Mouse (Mus musculus) kidney, adult 8-10 months (tissue): ENCODE results near the gene Gm19935.

Experiments used
- DNase-seq, 2 experiments: peaks; one replicate each; pipeline ENCODE4 v3.0.0; 2022

The Gm19935 gene

DNA sequence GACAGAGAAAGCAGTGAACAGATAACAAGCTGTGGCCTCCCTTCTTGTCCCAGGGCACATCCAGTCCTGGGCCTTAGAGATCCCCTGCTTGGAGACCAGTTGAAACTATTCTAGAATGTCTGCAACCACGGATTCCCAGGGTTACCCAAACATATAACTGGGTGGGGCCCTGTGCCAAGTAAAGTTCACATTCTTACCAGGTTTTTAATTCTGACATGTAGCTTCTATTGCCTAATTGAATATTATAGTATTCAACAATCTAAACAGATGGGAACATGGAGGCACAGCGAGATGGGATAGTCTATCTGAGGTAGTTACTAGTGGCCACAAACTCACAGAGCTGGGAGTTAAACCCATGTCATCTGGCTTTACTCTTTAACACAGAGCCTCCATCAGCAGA lies at the start of gene Gm19935:
Gene Gm19935, minus strand, starts transcription at position 101 of the 400 bp plus-strand sequence.
- no peak for DNase-seq

DNA sequence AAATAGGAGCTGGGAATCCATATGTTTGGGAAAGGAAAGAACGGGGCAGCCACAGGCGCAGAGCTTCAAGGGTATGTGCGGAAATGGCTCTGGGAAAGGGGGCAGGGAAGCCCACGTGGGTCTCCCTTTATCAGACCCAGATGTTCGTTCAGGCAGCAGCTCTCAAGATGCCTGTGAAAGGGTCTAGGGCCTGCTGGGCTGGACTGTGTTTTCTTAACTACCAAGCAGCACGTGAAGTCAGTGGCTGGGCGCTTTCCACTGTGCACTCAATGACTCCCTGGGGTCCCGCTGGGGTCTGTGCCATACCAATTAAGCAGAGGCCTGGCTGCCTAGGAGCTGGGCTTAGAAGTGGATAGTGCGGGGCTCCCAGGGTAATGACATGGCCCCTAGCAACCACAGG lies 44.8 kb upstream of the Gm19935 start:
- DNase-seq, result no peak

DNA sequence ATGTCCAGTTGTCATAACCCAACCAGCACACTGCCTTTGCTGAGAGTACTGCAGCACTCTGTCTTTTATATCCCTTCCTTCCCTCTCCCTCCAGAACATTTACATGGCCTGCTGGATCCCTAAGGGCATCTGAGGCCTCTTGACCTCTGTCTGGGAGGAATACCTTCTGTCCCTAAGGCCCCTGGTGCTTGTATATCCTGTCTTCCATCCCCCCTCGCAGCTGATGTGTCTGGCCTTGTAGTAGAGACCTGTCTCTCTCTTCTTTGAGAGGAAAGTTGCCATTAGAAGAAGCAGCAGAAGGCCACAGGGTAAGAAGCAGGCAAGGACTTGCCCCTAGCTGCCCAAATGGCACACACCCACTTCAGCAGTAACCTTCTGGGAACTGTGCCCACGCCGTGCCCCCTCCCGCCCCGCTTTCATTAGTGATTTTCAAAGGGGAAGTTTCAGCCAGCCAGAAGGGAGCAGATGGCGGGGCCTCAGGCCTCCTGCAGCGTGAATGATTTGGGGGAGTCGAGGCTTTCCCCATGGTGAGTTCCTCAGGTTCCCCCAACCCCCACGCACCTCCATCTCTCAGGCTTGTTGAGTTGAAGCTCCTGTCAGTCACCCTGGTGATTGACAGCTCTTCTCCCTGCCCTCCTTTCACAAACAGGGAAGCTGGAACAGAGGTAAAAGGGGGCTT lies 44.2 kb upstream of the Gm19935 start:
- DNase-seq, result no peak

DNA sequence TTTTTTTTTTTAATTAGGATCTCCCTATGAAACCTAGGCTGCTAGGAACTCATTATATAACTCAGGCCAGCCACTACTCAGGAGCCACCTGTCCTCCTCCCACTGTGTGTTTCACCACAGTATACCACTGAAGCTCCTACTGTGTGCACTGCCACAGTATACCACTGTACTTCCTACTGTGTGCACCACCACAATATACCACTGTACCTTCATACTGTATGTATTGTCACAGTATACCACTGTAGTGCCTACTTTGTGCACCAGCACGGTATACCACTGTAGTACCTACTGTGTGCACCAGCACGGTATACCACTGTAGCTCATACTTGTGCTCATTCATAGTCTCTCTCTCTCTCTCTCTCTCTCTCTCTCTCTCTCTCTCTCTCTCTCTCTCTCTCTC lies 40.9 kb upstream of the Gm19935 start:
- no peak for DNase-seq

DNA sequence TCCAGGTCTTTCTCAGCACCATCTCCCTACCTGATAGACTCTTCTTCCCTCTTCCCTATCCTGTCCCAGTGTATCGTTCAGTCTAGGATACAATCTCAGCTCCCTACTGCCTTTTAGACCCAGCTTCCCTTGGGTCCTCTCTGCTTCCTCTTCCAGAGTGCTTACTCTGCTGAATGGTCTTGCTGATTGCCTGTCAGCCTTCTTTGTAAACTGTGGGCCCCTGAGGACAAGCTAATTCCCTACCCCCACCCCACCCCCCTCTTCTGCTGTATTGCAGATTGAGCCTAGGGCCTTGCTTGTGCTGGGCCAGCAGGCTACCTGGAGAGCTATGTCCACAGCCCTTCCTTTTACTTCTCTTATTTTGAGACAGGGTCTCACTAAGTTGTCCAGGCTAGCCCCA lies 39.8 kb upstream of the Gm19935 start:
- no peak for DNase-seq

DNA sequence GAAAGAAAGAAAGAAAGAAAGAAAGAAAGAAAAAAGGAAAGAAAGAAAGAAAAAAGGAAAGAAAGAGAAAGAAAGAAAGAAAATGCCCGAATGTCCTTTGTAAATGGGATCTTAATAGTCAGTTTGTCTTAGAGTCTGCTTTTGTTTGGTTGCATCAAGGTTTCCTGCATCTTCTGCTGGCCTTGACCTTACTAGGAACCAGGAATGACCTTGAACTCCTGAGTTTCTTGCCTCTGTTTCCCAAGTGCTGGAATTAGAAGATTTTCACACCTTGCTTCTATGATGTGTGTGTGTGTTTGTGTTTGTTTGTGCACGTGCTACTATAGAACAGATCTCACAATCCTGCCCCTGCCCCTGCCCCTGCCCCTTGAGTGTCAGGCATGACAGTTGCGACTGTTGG lies 39.0 kb upstream of the Gm19935 start:
- no peak for DNase-seq

DNA sequence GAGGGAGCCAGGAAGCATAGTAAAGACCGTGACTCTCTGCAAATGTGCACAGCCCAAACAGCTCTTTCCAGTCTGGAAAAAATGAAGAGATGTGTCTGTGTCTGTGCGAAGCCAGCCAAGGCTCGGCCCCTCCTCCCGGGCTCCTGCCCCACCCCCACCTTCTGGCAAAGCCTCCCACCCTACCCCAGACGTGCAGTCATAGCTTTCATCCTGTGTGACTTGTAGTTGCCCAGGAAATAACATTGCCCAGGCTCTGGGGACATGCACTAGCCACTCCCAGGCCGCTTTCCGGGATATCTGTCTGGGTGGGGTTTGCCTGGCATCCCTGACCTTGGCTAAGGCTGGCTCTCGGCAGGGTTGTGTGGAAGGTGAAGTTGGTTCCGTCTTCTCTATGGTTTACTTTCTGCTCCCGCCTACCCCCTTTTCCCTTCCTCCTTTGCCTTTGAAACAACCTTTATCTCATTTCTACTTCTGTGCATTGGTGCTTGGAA lies 37.5 kb upstream of the Gm19935 start:
- no peak for DNase-seq

DNA sequence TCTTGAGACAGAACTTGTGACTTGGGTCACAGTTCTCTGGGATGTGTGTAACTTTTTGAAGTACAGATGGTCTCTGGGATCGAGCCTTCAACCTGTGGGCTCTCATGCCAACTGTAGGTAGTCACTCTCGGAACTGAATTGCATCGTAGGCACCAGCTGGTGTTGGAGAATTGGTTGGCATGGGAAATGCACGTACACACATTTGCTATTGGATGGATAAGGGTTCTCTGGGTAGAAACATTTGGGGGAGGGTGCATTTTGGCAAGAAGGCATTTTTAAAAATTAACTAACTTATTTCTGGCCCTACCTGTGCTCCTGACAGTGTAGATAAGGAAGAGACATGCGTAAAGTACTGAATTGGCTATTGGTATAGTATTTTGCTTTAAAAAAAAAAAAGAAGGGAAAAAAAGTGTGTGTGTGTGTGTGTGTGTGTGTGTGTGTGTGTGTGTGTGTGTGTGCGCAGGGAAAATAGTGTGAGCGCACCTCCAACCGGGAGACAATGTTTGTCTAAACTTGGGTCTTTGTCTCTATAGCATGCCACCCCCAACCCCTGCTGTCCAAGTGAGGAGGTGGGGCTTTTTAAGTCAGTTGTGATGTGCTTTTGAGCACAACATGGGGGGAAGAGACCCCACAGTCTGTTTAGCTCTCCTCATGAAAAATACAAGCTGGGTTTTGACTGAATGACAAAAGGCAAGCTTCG lies 36.9 kb upstream of the Gm19935 start:
- no peak for DNase-seq

DNA sequence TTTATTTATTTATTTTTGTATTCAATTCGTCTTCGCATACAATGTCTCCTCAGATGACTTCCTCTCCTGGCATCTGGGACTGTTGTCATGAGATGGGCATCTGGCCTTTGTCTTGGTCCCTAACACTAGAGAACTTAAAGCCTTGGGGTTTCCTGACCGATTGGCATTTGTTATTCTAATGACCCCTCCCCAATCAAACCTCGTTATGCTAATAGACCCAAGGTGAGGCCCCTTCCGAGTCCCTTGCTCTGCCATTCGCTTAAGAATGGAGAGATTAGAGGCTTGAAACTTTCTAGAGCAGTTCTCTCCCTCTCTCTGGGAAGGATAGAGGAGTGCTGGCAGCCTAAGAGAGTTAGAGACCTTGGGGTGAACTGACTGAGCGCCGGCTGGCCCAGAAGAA lies 34.4 kb upstream of the Gm19935 start:
- no peak for DNase-seq

DNA sequence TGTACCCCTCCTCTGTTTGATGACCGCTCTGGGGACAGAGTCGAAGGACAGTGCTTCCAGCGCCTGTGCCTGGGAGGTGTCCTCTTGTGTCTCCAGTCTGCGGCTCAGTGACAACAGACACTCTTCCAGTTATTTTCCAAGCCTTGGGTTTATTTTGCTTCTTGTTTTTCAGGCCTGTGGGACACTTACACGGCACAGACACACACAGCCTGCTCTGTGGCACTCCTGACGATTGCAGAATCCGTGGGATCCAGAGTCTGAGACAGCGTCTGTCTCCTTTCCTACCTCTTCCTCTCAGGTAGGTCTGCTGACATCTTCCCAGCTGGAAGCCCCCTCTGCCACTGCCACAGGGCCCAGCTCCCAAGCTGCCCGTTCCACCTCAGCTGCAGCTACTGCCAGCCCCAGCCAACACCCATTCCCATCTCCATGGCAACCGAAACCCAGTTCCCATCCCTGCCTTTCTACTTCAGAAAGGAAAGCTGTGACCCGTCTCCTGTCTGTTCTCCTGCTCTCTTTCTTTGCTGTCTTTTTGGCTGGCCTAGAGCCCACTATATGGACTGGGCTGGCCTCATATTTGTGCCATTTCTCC lies 32.4 kb upstream of the Gm19935 start:
- DNase-seq, result no peak

DNA sequence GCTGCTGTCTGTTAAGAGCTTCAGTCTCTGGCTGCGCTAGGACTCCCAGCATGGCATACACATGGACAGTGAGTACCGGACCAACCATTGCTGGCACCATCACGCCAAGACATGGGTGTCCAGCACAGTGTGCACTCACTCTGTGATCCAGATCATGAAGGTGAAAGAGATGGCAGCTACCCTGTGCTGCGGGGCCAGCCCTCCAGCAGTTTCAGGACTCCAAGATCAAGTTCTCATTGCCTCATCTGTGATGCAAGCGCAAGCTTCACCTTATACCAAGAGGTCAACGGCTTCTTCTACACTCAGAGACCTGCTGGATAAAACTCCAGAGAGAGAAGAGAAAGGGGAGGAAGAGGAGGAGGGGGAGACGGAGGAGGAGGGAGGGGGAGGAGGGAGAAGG lies 30.8 kb upstream of the Gm19935 start:
- no peak for DNase-seq

DNA sequence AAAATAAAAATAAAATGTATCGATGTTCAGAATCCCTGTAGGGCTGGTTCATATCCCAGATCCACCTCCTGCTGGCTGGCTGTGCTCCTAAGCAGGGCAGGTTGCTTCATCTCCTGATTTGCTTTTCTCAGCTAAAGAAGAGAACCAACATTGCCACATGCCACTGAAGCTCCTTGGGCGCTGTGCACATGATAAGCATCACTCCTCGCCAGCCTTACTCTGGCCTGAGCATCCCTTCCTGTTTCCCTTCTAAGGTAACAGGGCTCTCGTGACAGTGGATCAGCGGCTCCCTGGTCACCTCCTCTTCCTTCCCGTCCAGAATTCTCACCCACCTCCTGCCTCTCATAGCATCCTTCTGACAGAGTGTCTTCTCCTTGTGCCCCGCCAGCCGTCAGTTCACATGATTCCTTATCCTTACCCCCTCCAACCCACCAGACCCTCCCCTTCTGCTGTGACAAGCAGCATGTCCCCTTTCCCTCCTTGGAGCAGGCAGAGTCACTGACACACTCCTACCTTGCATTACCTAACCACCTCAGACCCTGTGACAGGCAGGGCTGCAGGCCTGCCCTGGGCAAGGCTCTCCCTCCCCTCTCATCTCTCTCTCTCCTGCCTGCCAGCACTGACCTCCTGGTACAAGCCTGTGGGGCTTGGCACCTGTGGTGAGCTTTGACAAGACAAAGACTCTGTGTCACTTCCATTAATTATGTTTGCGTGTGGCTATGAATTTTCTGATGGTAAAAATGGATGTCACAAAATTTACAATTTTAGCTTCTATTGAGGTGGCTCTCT lies 27.2 kb upstream of the Gm19935 start:
- DNase-seq, result no peak

DNA sequence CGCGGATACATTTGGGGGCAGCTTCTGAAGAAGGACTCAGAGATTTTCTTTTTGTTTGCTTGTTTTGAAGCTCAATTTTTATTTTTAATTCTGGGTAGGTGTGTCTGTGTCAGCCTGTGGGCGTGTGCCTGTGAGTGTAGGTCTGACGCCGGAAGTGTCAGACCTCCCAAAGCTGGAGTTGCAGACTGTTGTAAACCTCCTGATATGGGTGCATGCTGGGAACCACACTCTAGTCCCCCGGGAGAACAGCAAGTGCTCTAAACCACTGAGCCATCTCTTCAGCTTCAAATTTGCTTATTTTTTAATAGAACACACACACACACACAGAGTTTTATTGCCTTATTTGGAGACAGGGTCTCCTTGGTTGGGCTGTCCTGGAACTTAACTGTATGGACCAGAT lies 25.9 kb upstream of the Gm19935 start:
- no peak for DNase-seq

DNA sequence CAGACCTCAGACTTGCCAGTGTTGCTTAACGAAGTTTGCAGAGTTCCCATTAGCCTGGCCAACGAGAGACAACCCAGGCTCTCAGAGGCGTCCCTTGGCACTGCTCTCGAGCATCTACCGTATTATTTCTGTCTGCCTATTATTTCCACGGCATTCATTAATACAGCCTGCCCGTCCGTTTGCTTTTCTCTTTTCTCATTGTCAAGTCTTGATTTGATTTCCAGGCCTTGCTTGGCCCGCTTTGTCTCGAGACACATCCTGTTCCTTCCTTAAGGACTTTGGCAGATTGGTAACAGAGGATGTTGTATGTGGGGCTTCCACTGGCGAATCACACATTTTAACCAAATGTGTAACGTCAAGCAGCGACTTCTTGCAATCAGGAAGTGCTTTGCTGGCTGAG lies 24.1 kb upstream of the Gm19935 start:
- no peak for DNase-seq

DNA sequence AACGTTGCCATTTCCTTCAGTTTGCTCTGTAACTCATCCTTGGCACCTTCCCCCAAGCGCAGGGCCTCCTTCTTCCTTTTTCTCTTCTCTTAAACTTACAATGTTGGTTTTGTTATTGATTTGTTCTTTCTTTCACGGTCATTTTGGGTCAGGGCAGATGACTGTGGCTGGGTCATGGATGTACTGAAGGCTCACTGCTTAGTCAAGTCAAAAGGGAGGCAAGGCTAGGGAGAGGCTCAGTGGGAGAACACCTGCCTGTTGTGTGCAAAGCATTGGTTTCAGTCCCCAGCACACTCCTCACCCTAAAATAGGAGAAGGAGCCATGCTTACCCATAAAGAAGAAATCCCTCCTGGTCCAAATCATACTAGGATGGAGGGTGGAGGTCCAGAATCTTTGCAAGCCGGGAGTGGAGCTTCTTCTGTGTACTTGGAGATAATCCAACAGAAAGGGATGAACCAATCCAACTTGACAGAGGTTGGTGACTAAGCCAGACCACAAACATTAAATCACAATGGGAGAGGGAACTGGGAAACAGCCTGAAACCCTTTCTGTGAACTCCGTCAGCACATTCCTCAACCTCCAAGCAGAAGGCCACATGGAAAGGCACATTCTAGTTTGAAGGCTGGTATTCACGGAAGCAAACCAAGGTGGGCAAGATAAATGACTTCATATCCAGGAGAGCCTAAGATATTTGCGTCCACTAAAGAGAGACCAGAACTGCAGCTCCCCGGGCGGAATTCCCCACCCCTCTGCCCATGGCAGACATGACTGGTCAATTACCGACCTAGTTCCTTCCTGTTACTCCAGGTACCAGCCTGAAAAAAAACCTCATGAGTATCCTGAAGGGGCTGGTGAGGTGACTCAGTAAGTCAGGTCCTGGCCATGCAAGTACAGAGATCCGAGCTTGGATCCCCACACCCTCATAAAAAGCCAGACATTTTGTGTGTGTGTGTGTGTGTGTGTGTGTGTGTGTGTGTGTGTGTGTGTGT lies 22.8 kb upstream of the Gm19935 start:
- no peak for DNase-seq

DNA sequence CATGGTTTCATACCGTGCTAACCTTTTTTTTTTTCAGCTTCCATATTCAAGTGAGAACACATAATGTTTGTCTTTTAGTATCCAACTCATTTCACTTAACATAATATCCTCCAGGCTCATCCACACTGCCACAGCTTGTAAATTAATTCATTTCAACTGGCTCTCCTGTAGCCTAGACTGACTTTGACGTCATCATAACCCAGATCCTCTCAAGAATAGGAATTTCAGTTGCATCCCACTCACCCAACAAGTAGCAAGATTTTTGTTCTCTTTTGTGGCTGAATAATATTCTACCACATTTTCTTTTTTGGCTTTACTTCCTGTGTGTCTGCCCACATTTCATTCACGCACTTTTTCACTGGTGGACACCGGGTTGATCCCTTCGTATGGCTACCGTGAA lies 20.2 kb upstream of the Gm19935 start:
- no peak for DNase-seq

DNA sequence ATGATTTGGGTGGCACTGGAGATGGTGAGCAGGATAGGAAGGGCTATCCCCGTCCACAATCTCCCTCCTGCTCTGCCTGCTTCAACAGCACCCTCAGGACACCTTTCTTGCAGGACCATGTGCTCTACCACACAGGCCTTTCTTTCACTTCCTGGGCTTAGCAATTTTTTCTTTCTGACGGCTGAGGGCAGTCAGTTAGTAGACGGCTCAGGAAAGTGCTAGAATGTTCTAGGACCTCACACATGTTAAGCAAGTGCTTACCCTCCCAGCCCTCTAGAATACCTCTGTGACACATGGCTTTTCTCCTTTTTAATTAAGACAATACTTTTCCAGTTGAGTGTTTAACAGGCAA lies 17.1 kb upstream of the Gm19935 start:
- no peak for DNase-seq

DNA sequence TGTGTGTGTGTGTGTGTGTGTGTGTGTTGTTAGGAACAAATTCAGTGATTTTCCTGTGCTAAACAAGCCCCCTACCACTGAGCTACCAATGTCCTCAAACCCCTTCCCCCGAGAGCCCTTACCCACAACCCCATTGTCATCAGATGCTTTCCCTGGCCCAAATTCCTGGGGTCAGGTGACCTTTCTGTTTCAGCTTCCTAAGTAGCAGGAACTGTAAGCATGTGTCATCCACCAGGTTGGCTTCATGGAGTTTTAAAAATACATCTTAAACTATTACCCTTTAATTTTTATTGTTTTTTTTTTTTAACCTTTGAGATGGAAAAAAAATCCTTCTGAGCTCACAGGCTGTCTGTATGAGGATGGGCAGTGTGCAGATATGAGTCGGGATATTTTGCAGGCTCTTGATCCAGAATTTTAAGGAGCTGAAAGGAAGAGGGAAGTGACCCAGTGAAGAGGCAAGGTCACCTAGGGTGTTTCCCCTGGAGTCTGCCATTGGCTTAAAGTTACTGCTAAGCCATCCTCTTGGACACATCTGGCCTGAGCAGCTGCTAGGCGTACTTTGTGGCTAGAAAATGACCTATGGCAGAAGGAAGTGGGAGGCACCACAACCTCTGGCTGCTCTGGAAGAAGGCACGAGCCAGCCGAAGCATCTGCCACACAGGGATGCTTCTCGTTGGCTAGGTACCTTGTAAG lies 16.6 kb upstream of the Gm19935 start:
- DNase-seq, result no peak

DNA sequence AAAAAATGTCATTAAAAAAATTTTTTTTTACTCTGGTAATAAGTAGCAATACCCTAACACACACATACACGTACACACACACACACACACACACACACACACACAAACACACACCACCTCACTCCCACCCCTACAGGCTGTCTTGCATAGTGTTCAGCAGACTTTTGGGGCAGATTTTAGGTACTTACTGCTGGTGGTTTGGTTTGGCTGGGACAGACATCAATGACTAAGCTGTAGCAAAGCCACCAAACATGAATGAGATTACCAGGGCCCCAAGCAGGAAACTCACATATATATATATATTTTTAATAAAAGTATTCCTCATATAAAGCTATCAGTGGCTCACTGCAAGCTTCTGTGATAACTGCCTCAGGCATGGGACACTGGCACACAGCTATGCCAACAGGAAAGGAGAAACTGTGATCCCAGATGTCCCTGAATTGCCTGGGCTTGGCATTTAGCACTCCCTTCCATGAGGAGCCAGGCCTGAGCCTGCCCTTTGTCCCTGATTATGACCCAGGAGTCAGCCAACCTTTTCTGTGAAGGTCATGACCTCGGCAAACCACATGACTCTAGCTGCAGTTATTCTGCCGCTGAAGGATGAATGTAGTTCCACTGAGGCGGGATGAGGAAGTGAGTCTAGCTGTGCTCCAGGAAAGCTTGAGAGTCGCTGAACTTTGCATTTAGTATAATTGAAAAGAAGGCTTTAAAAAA lies 15.5 kb upstream of the Gm19935 start:
- DNase-seq, result peak; percentile 61 to 66

DNA sequence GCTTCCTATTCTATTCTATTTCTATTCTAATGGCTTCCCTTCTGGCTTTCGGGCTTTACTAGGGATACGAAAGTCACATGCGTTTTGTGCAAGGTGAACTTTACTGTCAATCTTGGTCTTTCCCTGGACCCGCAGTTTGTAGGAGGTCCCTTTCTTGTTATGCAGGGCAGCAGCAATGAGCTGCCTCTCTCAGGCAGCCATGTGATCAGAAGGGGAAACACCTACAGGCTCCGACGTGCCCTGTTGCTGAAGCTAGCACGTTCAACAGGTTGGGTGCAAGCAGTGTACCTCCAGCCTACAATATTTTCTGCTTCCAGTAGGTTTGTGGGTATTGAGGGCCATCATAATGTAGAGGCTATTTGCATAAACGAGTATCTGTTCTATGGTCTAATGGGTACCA lies 13.8 kb upstream of the Gm19935 start:
- DNase-seq, result no peak

DNA sequence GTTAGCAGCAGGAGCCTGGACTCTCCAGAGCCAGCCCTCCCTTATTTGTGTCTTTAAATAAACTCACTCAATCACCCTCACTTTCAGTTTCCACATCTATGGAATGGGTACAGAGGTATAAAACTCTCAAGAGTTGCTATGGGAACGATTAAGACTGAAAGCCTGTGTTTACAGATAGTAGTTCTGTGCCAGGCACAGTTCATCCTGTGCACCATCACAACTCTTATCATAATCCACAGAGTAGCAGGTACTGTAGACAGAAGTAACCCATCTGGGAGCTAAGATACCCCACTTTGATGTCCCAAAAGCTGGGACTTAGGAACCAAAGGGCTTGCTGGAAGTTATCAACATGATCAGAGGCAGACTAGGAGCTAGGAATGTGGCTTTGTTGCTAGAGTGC lies 12.6 kb upstream of the Gm19935 start:
- no peak for DNase-seq
